8 mouse cellular contexts compared by ENCODE assay signal in genomic region chr2:155357686-155358399, GRCm38 (mm10). TPM values are rescaled to one million over a fixed set of nuclear protein-coding genes. Genes with fewer than 3 reads are reported as not detected.
DNase-seq lines count a peak whose midpoint lies in the region; ATAC-seq and TF ChIP-seq lines count a peak whose summit lies in the region.

No protein-coding gene starts in this region.

- peaks cover 0 to 17% of the 10 kb centered on the region in 2 experiments; a peak in 2 of 4 replicates for H3K4me1 ChIP-seq in CH12.LX (ENCODE audit: control insufficient read depth in 1 of 2, insufficient read depth in 2 of 2)
- peaks cover 13% of the 10 kb centered on the region for H3K4me1 ChIP-seq in embryonic facial prominence, embryonic 12.5 days
- H3K4me1 ChIP-seq in liver, embryonic 13.5 days (replicated peaks): peaks cover 32% of the 10 kb centered on the region

- DNase-seq in cerebellum, adult 18-20 months: peak; percentile 9 to 47
- DNase-seq in CH12.LX (ENCODE audit: extremely low read depth): peak; percentile 35
- DNase-seq in induced T-regulatory cell, adult 2 months (ENCODE audit: low read depth): peak; percentile 19
- no peak for DNase-seq in liver, embryonic 13.5 days
- peak; percentile 23 for DNase-seq in splenic B cell, adult 2 months (ENCODE audit: low read depth, low spot score)
- no peak for DNase-seq in ovary, adult 18-20 months (ENCODE audit: low spot score)

- no peak for TF ChIP-seq RAD21 in CH12.LX (IDR thresholded peaks at IDR 0.05; ENCODE audit: low read depth, low read length)

- WGBS in embryonic facial prominence, embryonic 12.5 days: 34% methylated on average over 14 of the region's 14 CpGs
- WGBS in liver, embryonic 13.5 days (ENCODE audit: insufficient replicate concordance): 9% methylated on average over 14 of the region's 14 CpGs

- no peak overlapping the region for H3K27ac ChIP-seq in CH12.LX (ENCODE audit: insufficient read depth, low read depth)
- no peak overlapping the region for H3K27ac ChIP-seq in embryonic facial prominence, embryonic 12.5 days
- H3K27ac ChIP-seq in liver, embryonic 13.5 days: peak overlapping the region; percentile 75

- peak overlapping the region; percentile 57 for H3K4me2 ChIP-seq in CH12.LX (ENCODE audit: insufficient read depth, low read depth, poor library complexity, severe bottlenecking)
- peak overlapping the region; percentile 52 for H3K4me2 ChIP-seq in embryonic facial prominence, embryonic 12.5 days (replicated peaks)
- peak overlapping the region; percentile 87 for H3K4me2 ChIP-seq in liver, embryonic 13.5 days

- H3K36me3 ChIP-seq in CH12.LX (replicated peaks in 1 of 2; ENCODE audit: control insufficient read depth in 1 of 2, insufficient read depth in 1 of 2, low read length in 1 of 2): peaks cover 0 to 4% of the 10 kb centered on the region in 2 experiments
- H3K36me3 ChIP-seq in embryonic facial prominence, embryonic 12.5 days: no peaks in the 10 kb centered on the region
- H3K36me3 ChIP-seq in liver, embryonic 13.5 days: no peaks in the 10 kb centered on the region
- H3K36me3 ChIP-seq in splenic B cell, adult 2 months (ENCODE audit: control insufficient read depth, insufficient read depth, low read length, poor library complexity, severe bottlenecking): no peaks in the 10 kb centered on the region

- TF ChIP-seq POLR2A in CH12.LX (IDR thresholded peaks at IDR 0.05; ENCODE audit: low read depth, low read length): no peak

- in situ Hi-C loops in CH12.LX (cut with MboI; ENCODE audit: low pct_ligation_motif_present, low pct_unique_long_range_greater_than_20kb, low sequenced_read_pairs): no loop called here

- dilution Hi-C loops in CH12.LX (cut with MboI; ENCODE audit: extremely low pct_ligation_motif_present, extremely low pct_unique_long_range_greater_than_20kb, low sequenced_read_pairs): no loop called here

- no peak for TF ChIP-seq CTCF in CH12.LX (conservative IDR thresholded peaks at IDR 0.05 in 1 of 2, IDR thresholded peaks at IDR 0.05 in 1 of 2; ENCODE audit: low read depth in 2 of 2, low read length in 2 of 2)

- H3K79me2 ChIP-seq in CH12.LX (replicated peaks; ENCODE audit: control insufficient read depth, extremely low read depth, insufficient read depth, poor library complexity, severe bottlenecking): peaks cover 18% of the 10 kb centered on the region

- no peak for ATAC-seq in cerebellum, adult (ENCODE audit: insufficient number of reproducible peaks, low FRiP score, low TSS enrichment)
- ATAC-seq in embryonic facial prominence, embryonic 12.5 days (ENCODE audit: insufficient number of reproducible peaks, insufficient read depth, low FRiP score, low TSS enrichment): 0 out of 2 replicates have a peak, but pooled peaks have one; percentile 10
- peak; percentile 35 for ATAC-seq in liver, embryonic 13.5 days (ENCODE audit: low read depth)

- H3K27me3 ChIP-seq in CH12.LX (replicated peaks): no peaks in the 10 kb centered on the region
- H3K27me3 ChIP-seq in embryonic facial prominence, embryonic 12.5 days: no peaks in the 10 kb centered on the region
- H3K27me3 ChIP-seq in liver, embryonic 13.5 days: no peaks in the 10 kb centered on the region
- H3K27me3 ChIP-seq in splenic B cell, adult 2 months (ENCODE audit: control insufficient read depth, insufficient read depth, low read length, poor library complexity, severe bottlenecking): no peaks in the 10 kb centered on the region

- no peak for TF ChIP-seq EP300 in CH12.LX (IDR thresholded peaks at IDR 0.05; ENCODE audit: low read length)

- H3K9ac ChIP-seq in CH12.LX (ENCODE audit: insufficient read depth, low read depth): peak overlapping the region; percentile 92
- H3K9ac ChIP-seq in embryonic facial prominence, embryonic 12.5 days: no peak overlapping the region
- peak overlapping the region; percentile 84 for H3K9ac ChIP-seq in liver, embryonic 13.5 days

- peak overlapping the region; percentile 65 to 91 (median 75) for H3K4me3 ChIP-seq in CH12.LX (replicated peaks in 1 of 3; ENCODE audit: low read depth in 2 of 3, low read length in 2 of 3, poor library complexity in 1 of 3)
- H3K4me3 ChIP-seq in embryonic facial prominence, embryonic 12.5 days: peak overlapping the region; percentile 83
- H3K4me3 ChIP-seq in liver, embryonic 13.5 days (replicated peaks): peak overlapping the region; percentile 89

- H3K9me3 ChIP-seq in CH12.LX (replicated peaks; ENCODE audit: low read length): no peaks in the 10 kb centered on the region
- no peaks in the 10 kb centered on the region for H3K9me3 ChIP-seq in embryonic facial prominence, embryonic 12.5 days
- H3K9me3 ChIP-seq in liver, embryonic 13.5 days (replicated peaks): no peaks in the 10 kb centered on the region

TF ChIP-seq in CH12.LX, 34 proteins besides CTCF, POLR2A, EP300 and RAD21:
- no peak for TF ChIP-seq NELFE (IDR thresholded peaks at IDR 0.05; ENCODE audit: low read depth, low read length)
- TF ChIP-seq TBP (conservative IDR thresholded peaks at IDR 0.05; ENCODE audit: low read depth, low read length): 0 out of 2 replicates have a peak, but pooled peaks have one; percentile 11

RNA-seq across cellular contexts. Expression of gene Pigu, which starts 0.6 kb away (rescaled TPM):
- total RNA-seq in CH12.LX (2012; rRNA removed): 26.5 and 29.0 TPM in 2 replicates
- 32.1 and 39.1 TPM in 2 replicates for total RNA-seq in CH12.LX (2014; rRNA removed)
- polyA plus RNA-seq in CH12.LX (2012; ENCODE audit: insufficient read length, low read depth): 52.6 and 57.3 TPM in 2 replicates
- 45.1 and 46.1 TPM in 2 replicates for polyA plus RNA-seq in embryonic facial prominence, embryonic 12.5 days (2016; fragmentation: Nextera tagmentation; extraction: Ambion mirVana)
- polyA plus RNA-seq in liver, embryonic 13.5 days (2015; fragmentation: Nextera tagmentation; extraction: Ambion mirVana): 24.2 and 28.2 TPM in 2 replicates

RNA-seq across cellular contexts. Expression of gene Trp53inp2, which starts 23.0 kb away (rescaled TPM):
- 2.9 and 3.9 TPM in 2 replicates for total RNA-seq in CH12.LX (2012; rRNA removed)
- total RNA-seq in CH12.LX (2014; rRNA removed): 1.9 and 2.4 TPM in 2 replicates
- 6.4 and 6.9 TPM in 2 replicates for polyA plus RNA-seq in CH12.LX (2012; ENCODE audit: insufficient read length, low read depth)
- polyA plus RNA-seq in embryonic facial prominence, embryonic 12.5 days (2016; fragmentation: Nextera tagmentation; extraction: Ambion mirVana): 31.4 and 31.9 TPM in 2 replicates
- 1.7 and 2.4 TPM in 2 replicates for polyA plus RNA-seq in liver, embryonic 13.5 days (2015; fragmentation: Nextera tagmentation; extraction: Ambion mirVana)

Comparison
In these comparisons a context has a peak if more than half of its experiments do, and no peak if none do; other contexts are left out.
1. DNase-seq: peak in cerebellum, adult 18-20 months (2 of 2), CH12.LX (single experiment), induced T-regulatory cell, adult 2 months (single experiment) and splenic B cell, adult 2 months (single experiment); none in liver, embryonic 13.5 days (single experiment) and ovary, adult 18-20 months (single experiment).
2. Peak in every context shown above with its lines, with median percentiles within 50 percentile points of each other: H3K4me2 ChIP-seq and H3K4me3 ChIP-seq.